Mouse (Mus musculus): Measurements from ENCODE around the gene Tmem222.

- no peak for TF ChIP-seq CTCF (conservative IDR thresholded peaks at IDR 0.05; ENCODE audit: insufficient read depth, insufficient read length, low read depth, low read length)
- no peak for TF ChIP-seq POLR2A (IDR thresholded peaks at IDR 0.05; ENCODE audit: low read depth, low read length)
These were observed 4.4 kb upstream of the Tmem222 start for GRCm38 (mm10) chr4:133281951-133282481.
